Mouse (Mus musculus) forebrain, embryonic 15.5 days (tissue): ENCODE results near the gene Fbxw13. TPM values are rescaled to one million over a fixed set of nuclear protein-coding genes. Genes with fewer than 3 reads are reported as not detected.
A peak's percentile ranks its signal among the peaks of the same experiment; 100 is the strongest.
"Not testable (repeated sequence)": the region's sequence is repeated elsewhere in the genome, so short reads cannot be mapped to it uniquely, and the experiment has no call there.

Source experiments
- ATAC-seq: fragments of 200-750 bp; cut with Nextera tagmentation; replicated peaks from 2 replicates; pipeline ENCODE4 v1.8.0; 2017; ENCODE audit warnings: mild to moderate bottlenecking, moderate TSS enrichment, moderate library complexity
- H3K27ac ChIP-seq: fragments of 300-500 bp; sonication (generic); replicated peaks from 2 replicates; pipeline ENCODE4 v1.5.1; 2015; ENCODE audit warnings: mild to moderate bottlenecking, inconsistent platforms
- H3K27me3 ChIP-seq: fragments of 300-500 bp; sonication (generic); 2 replicates; pipeline ENCODE4 v1.6.1; 2015; ENCODE audit warnings: inconsistent platforms
- H3K36me3 ChIP-seq: fragments of 300-500 bp; sonication (generic); 2 replicates; pipeline ENCODE4 v1.6.1; 2015; ENCODE audit warnings: mild to moderate bottlenecking, inconsistent platforms
- H3K4me1 ChIP-seq: fragments of 300-500 bp; sonication (generic); 2 replicates; pipeline ENCODE4 v1.6.1; 2015; ENCODE audit warnings: inconsistent platforms
- H3K4me2 ChIP-seq: fragments of 300-500 bp; sonication (generic); replicated peaks from 2 replicates; pipeline ENCODE4 v1.6.1; 2015; ENCODE audit warnings: mild to moderate bottlenecking, inconsistent platforms
- H3K4me3 ChIP-seq: fragments of 300-500 bp; sonication (generic); 2 replicates; pipeline ENCODE4 v1.5.1; 2015; ENCODE audit warnings: mild to moderate bottlenecking, inconsistent platforms
- H3K9ac ChIP-seq: fragments of 300-500 bp; sonication (generic); replicated peaks from 2 replicates; pipeline ENCODE4 v1.6.1; 2015; ENCODE audit warnings: mild to moderate bottlenecking, inconsistent platforms
- H3K9me3 ChIP-seq: fragments of 300-500 bp; sonication (generic); 2 replicates; pipeline ENCODE4 v1.6.1; 2016; ENCODE audit warnings: inconsistent platforms
- WGBS: fragments of 180-500 bp; shearing (Covaris S2); methylation state at CpG from one replicate; pipeline ENCODE4 v1.1.7; 2015; ENCODE audit warnings: mixed read lengths; 5-methylcytosine and 5-hydroxymethylcytosine counted together
- polyA plus RNA-seq: library from polyadenylated mRNA; unstranded; fragments of >200 nt; fragmentation: Nextera tagmentation; extraction: Ambion mirVana; gene quantifications from 2 replicates; pipeline ENCODE4 v1.2.1, GENCODE M21; 2015

Fbxw13 gene
- 0.28 TPM in 1 of 2 replicates, not detected in the other for polyA plus RNA-seq

DNA sequence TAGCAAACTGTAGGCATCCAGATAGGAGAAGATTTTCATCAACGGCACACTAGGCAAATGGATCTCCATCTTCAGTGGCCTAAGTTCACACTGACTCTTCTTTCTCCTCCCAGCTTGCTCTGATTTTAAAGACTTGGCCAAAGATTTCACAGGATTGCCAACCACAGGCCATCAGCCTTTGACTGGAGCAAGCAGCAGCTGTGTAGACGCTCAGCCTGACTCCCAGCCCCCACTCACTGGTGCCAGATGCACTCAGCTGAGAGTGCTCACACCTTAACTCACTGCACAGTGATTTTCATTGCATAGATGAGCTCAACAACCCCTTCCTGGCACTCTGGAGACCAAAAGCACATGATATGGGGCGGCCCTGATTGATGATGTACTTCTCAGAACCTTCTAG, at the start of gene Fbxw13:
Gene Fbxw13, minus strand, starts transcription at position 101 of the 400 bp plus-strand sequence.
- ATAC-seq, H3K4me1 ChIP-seq, H3K36me3 ChIP-seq, H3K9me3 ChIP-seq, H3K27me3 ChIP-seq, H3K4me2 ChIP-seq, H3K4me3 ChIP-seq, H3K27ac ChIP-seq, H3K9ac ChIP-seq: not testable (repeated sequence)
- WGBS: 82% methylated on average over 3 of the region's 3 CpGs

DNA sequence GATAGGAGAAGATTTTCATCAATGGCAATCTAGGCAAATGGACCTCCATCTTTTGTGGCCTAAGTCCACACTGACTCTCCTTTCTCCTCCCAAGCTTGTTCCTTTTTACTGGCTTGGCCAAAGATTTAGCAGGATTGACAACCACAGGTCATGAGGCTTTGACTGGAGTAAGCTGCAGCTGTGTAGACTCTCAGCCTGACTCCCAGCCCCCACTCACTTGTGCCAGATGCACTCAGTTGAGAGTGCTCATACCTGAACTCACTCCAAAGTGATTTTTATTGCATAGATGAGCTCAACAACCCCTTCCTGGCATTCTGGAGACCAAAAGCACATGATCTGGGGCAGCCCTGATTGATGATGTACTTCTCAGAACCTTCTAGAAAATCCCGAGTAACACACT, 38.9 kb upstream of the Fbxw13 start, which contains the start of gene Fbxw20:
Gene Fbxw20, minus strand, starts transcription at position 101 of the 400 bp plus-strand sequence.
- Histone ChIP-seq H3K4me1 (no peaks in the 10 kb centered on the region), H3K9me3 (no peaks in the 10 kb centered on the region), H3K27ac (no peak within 1 kb of the TSS), H3K4me2 (no peak within 1 kb of the TSS), H3K36me3 (no peaks in the 10 kb centered on the region), H3K4me3 (no peak within 1 kb of the TSS), H3K9ac (no peak within 1 kb of the TSS), H3K27me3 (no peaks in the 10 kb centered on the region)
- 90% methylated on average over 1 of the region's 1 CpGs for WGBS
- ATAC-seq: no peak

DNA sequence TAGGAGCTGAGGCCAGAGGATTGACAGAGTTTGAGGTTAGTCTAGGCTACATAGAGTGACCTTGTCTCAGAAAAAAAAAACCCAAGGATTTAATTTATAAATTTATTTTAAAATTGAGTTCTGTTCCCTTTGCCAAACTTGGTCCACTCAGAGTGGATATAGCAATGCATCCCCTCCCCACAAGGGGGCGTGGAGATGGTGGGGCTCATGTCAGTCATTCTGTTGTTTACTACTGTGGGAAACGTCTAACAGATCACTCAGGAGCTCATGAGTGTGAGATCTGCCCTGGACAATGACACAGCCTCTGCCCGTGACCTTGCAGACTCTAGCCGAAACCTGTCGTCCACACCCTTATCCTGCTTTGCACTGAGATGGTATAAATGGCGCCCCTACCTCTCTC, 22.7 kb upstream of the Fbxw13 start:
- Histone ChIP-seq H3K4me1 (no peaks in the 10 kb centered on the region), H3K4me2 (no peak overlapping the region), H3K9me3 (no peaks in the 10 kb centered on the region), H3K9ac (no peak overlapping the region), H3K27ac (no peak overlapping the region), H3K4me3 (no peak overlapping the region), H3K36me3 (no peaks in the 10 kb centered on the region), H3K27me3 (no peaks in the 10 kb centered on the region)
- no peak for ATAC-seq
- 72% methylated on average over 6 of the region's 6 CpGs for WGBS

DNA sequence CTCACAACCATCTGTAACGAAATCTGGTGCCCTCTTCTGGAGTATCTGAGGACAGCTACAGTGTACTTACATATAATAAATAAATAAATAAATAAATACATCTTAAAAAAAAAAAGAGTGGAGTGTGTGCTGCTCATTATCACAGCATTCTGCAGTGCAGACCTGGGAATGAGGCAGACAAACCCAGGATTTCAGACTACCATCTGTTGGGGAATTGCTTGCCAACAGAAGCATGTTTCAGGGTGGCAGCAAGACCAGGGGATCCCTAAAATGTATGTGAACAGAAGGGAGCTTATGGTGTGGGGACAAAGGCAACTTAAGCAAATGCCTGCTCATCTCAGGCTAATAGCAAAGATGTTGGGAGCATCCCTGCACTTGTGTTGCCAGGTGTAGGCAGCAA, 5.6 kb upstream of the Fbxw13 start:
- not testable (repeated sequence) for H3K9ac ChIP-seq, H3K4me1 ChIP-seq, H3K4me3 ChIP-seq, H3K27me3 ChIP-seq, H3K4me2 ChIP-seq, H3K9me3 ChIP-seq, H3K36me3 ChIP-seq
- ATAC-seq: peak; percentile 69; the same call in 1 of the 2 replicates
- 0 out of 2 replicates have a peak overlapping the region, but pooled peaks have one; percentile 12 for H3K27ac ChIP-seq
- 48% methylated on average over 1 of the region's 1 CpGs for WGBS

DNA sequence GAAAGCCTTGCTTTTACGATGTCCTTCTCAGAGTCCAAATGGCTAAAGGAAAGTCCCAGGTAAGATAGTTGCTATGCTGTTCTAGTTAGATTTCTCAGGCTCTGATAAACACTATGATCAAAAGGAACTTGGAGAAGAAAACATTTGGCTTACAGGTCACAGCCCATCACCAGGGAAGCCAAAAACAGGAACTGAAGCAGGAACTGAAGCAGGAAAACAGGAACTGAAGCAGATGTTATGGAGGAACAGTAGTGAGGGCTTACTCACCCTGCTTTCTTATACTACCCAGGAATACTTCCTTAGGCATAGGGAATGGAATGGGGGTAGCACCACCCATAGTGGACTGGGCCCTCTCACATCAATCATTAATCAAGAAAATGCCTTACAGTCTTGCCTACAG, 4.6 kb upstream of the Fbxw13 start:
- no peaks in the 10 kb centered on the region for H3K9me3 ChIP-seq
- no peak overlapping the region for H3K27ac ChIP-seq
- no peak overlapping the region for H3K9ac ChIP-seq
- no peak overlapping the region for H3K4me2 ChIP-seq
- H3K4me3 ChIP-seq: no peak overlapping the region
- no peaks in the 10 kb centered on the region for H3K36me3 ChIP-seq
- H3K4me1 ChIP-seq: no peaks in the 10 kb centered on the region
- ATAC-seq: no peak
- H3K27me3 ChIP-seq: no peaks in the 10 kb centered on the region
- 93% methylated on average over 1 of the region's 1 CpGs for WGBS

DNA sequence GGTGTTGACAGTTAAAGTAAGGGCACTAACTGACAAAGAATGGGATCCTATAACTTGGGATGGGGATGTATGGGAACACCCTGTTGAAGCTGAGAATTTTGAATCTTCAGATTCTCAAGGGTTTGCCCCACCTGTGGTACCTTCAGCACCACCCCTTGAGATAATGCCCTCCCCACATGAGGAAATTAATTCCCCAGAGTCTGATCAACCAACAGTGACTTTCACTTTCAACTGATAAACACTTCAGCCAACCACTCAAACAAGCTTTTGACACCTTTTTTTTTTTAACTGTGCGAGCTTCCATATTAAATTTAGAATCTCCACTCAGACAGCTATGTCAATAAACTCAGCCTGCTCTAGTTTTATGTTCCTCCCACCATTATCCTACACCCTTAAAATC, 3.6 kb upstream of the Fbxw13 start:
- no peaks in the 10 kb centered on the region for H3K9me3 ChIP-seq
- H3K4me1 ChIP-seq: no peaks in the 10 kb centered on the region
- ATAC-seq: no peak
- no peaks in the 10 kb centered on the region for H3K27me3 ChIP-seq
- H3K4me3 ChIP-seq: no peak overlapping the region
- 74% methylated on average over 1 of the region's 1 CpGs for WGBS
- H3K36me3 ChIP-seq: no peaks in the 10 kb centered on the region
- H3K4me2 ChIP-seq: no peak overlapping the region
- no peak overlapping the region for H3K9ac ChIP-seq
- H3K27ac ChIP-seq: no peak overlapping the region

DNA sequence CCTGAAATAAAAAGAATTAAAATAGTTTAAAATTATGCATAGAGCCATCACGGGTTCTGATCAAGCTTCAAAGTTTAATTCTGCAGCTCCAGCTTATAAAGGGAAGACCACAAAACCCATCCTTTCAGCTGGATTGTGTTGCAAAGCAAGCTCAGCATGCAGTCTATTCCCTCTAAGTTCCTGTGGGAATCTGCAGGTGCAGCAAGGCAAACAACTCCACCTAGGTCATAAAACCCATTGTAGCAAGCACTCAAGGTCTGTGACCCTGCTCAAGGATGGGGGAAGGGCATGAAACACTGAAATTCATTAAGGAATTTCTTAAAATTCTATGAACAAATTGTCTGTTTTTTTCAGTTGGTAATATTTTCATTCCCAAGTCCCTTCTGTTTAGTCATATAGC, 18.6 kb downstream of the Fbxw13 start:
- Histone ChIP-seq H3K27me3 (no peaks in the 10 kb centered on the region), H3K27ac (no peak overlapping the region), H3K4me2 (no peak overlapping the region), H3K36me3 (no peaks in the 10 kb centered on the region), H3K4me3 (no peak overlapping the region), H3K9ac (no peak overlapping the region), H3K9me3 (no peaks in the 10 kb centered on the region), H3K4me1 (no peaks in the 10 kb centered on the region)
- no peak for ATAC-seq
- whole genome bisulfite sequencing: 89% methylated on average over 1 of the region's 1 CpGs

DNA sequence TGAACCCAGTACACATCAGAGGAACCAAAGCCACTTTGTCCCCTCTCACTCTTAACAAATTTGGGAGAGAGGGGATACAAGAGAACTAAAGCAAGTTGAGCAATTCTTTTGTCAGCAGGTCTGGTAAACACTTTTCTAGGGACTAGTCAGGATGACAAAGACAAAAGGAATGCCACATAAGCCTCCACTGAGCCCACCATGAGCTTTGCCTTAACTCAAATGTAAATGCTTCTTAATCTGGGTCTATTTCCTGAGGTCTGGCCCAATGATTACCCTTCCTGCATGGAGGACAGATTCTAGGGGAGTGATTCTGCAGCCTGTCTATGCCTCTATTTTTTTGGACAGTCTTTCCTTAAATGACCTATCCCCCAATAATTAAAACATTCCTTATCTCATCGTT, 19.5 kb downstream of the Fbxw13 start:
- Histone ChIP-seq H3K36me3 (no peaks in the 10 kb centered on the region), H3K9ac (no peak overlapping the region), H3K4me2 (no peak overlapping the region), H3K9me3 (no peaks in the 10 kb centered on the region), H3K27me3 (no peaks in the 10 kb centered on the region), H3K4me3 (no peak overlapping the region), H3K27ac (no peak overlapping the region), H3K4me1 (no peaks in the 10 kb centered on the region)
- ATAC-seq: no peak
- 83% methylated on average over 1 of the region's 1 CpGs for WGBS

DNA sequence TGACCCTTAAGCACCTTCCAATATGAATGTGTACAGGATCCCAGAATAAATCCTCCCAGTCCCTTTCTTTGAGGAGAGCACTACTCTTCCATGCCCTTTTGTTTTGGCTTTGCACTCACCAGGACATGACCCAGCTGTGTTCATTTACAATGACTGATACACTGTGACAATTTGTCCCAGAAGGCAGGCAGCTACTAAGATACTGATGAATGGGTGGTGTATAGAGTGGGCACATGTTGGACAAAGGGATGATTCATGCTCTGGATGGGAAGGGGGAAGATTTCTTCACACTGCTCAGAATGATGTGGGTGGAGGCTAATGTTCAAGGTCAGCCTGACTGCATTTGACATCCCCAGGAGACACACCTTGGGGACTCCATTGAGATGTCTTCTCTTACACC, 28.5 kb downstream of the Fbxw13 start:
- no peaks in the 10 kb centered on the region for H3K4me1 ChIP-seq
- no peaks in the 10 kb centered on the region for H3K36me3 ChIP-seq
- no peaks in the 10 kb centered on the region for H3K9me3 ChIP-seq
- H3K4me2 ChIP-seq: no peak overlapping the region
- H3K27me3 ChIP-seq: no peaks in the 10 kb centered on the region
- no peak overlapping the region for H3K4me3 ChIP-seq
- no peak overlapping the region for H3K9ac ChIP-seq
- no peak for ATAC-seq
- H3K27ac ChIP-seq: no peak overlapping the region

DNA sequence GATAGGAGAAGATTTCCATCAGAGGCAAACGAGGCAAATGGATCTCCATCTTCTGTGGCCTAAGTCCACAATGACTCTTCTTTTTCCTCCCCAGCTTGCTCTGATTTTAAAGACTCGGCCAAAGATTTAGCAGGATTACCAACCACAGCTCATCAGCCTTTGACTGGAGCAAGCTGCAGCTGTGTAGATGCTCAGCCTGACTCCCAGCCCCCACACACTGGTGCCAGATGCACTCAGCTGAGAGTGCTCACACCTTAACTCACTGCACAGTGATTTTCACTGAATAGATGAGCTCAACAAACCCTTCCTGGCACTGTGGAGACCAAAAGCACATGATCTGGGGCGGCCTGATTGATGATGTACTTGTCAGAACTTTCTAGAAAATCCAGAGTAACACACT, 33.8 kb downstream of the Fbxw13 start, which contains the start of gene Fbxw21:
Gene Fbxw21, minus strand, starts transcription at position 101 of the 400 bp plus-strand sequence.
- H3K4me1 ChIP-seq: no peaks in the 10 kb centered on the region
- H3K27ac ChIP-seq: no peak within 1 kb of the TSS
- H3K9ac ChIP-seq: no peak within 1 kb of the TSS
- WGBS: 73% methylated on average over 3 of the region's 3 CpGs
- no peaks in the 10 kb centered on the region for H3K9me3 ChIP-seq
- no peaks in the 10 kb centered on the region for H3K27me3 ChIP-seq
- H3K4me2 ChIP-seq: no peak within 1 kb of the TSS
- ATAC-seq: no peak
- H3K4me3 ChIP-seq: no peak within 1 kb of the TSS
- H3K36me3 ChIP-seq: no peaks in the 10 kb centered on the region

DNA sequence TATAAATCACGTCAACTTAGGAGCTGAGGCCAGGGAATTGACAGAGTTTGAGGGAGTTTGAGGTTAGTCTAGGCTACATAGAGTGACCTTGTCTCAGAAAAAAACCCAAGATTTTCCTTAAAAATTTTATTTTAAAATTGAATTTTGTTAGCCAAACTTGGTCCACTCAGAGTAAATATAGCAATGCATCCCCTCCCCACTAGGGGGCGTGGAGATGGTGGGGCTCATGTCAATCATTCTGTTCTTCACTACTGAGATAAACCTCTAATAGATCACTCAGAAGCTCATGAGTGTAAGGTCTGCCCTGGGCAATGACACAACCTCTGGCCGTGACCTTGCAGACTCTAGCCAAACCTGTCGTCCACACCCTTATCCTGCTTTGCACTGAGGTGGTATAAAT, 55.4 kb downstream of the Fbxw13 start:
- ATAC-seq, H3K4me2 ChIP-seq, H3K27ac ChIP-seq, H3K27me3 ChIP-seq, H3K4me3 ChIP-seq, H3K9ac ChIP-seq, H3K4me1 ChIP-seq, H3K9me3 ChIP-seq, H3K36me3 ChIP-seq: not testable (repeated sequence)
- WGBS: 68% methylated on average over 4 of the region's 4 CpGs

DNA sequence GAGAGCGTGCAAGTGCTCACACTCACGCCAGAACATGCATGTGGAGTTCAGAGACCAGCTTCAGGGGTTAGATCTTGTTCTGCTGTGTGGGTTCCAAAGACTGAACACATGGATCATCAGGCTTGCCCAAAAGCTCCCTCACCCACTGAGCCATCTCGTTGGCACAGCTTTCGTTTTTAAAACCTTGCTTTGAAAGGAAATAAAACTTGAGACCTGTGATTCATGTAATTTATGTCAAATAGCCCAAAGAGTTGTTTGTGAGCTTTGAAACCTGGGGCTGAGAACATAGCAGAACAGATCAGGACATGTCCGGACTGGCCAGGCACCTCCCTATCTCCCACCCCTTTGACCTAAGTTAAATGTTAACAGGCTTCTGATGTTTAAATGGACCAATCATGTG, 65.7 kb downstream of the Fbxw13 start:
- Histone ChIP-seq H3K4me2 (no peak overlapping the region), H3K9me3 (no peaks in the 10 kb centered on the region), H3K4me3 (no peak overlapping the region), H3K27ac (no peak overlapping the region), H3K27me3 (no peaks in the 10 kb centered on the region), H3K4me1 (no peaks in the 10 kb centered on the region), H3K36me3 (no peaks in the 10 kb centered on the region), H3K9ac (no peak overlapping the region)
- 91% methylated on average over 5 of the region's 5 CpGs for WGBS
- no peak for ATAC-seq
